Mouse (Mus musculus) 416B (cell line): Measurements from ENCODE around the gene Ash1l.

ENCODE experiments used
- DNase-seq: peaks from one replicate; pipeline ENCODE4 v3.0.0; 2011; ENCODE audit warnings: low read depth

Gene Ash1l

GRCm38 (mm10) chr3:89091811-89092508, 141.5 kb downstream of the Ash1l start:
- no peak for DNase-seq

GRCm38 (mm10) chr3:89092509-89093090, 142.2 kb downstream of the Ash1l start:
- DNase-seq = no peak

GRCm38 (mm10) chr3:89093175-89093574, 142.8 kb downstream of the Ash1l start, which contains the start of gene Rusc1:
Rusc1 (minus strand) TSS chr3:89093311.
- DNase-seq = peak; percentile 24

GRCm38 (mm10) chr3:89094021-89094420, 143.6 kb downstream of the Ash1l start:
- no peak for DNase-seq

- peak; percentile 19 for DNase-seq
These were observed 150.4 kb downstream of the Ash1l start, which contains the start of gene Gm43738 for GRCm38 (mm10) chr3:89100811-89101210. Gm43738 (minus strand) TSS chr3:89101099.

- no peak for DNase-seq
These were observed 151.0 kb downstream of the Ash1l start for GRCm38 (mm10) chr3:89101459-89101811.

GRCm38 (mm10) chr3:89101812-89102494, 151.5 kb downstream of the Ash1l start, which contains the start of gene Fdps:
Fdps (minus strand) TSS chr3:89101959.
- peak; percentile 100 for DNase-seq

GRCm38 (mm10) chr3:89102495-89103290, 152.3 kb downstream of the Ash1l start:
- DNase-seq = peak; percentile 19

- peak; percentile 66 for DNase-seq
These were observed 152.8 kb downstream of the Ash1l start for GRCm38 (mm10) chr3:89103291-89103595.

- peak; percentile 47 for DNase-seq
These were observed 156.5 kb downstream of the Ash1l start for GRCm38 (mm10) chr3:89106881-89107280.

GRCm38 (mm10) chr3:89107545-89107944, 157.1 kb downstream of the Ash1l start:
- DNase-seq = no peak

- no peak for DNase-seq
These were observed 157.7 kb downstream of the Ash1l start for GRCm38 (mm10) chr3:89108146-89108545.

GRCm38 (mm10) chr3:89113058-89113457, 162.6 kb downstream of the Ash1l start:
- no peak for DNase-seq

- peak; percentile 69 for DNase-seq
These were observed 165.1 kb downstream of the Ash1l start for GRCm38 (mm10) chr3:89115522-89115921.

- DNase-seq = no peak
These were observed 172.9 kb downstream of the Ash1l start for GRCm38 (mm10) chr3:89123313-89123712.

GRCm38 (mm10) chr3:89124241-89124640, 173.8 kb downstream of the Ash1l start:
- peak; percentile 22 for DNase-seq

- DNase-seq = no peak
These were observed 175.6 kb downstream of the Ash1l start for GRCm38 (mm10) chr3:89125981-89126380.
